Comparison of ENCODE assay signal across 17 mouse cellular contexts in genomic region chr8:117292262-117292661, GRCm38 (mm10). TPM values are rescaled to one million over a fixed set of nuclear protein-coding genes. Genes with fewer than 3 reads are reported as not detected.
DNase-seq lines count a peak whose midpoint lies in the region; ATAC-seq and TF ChIP-seq lines count a peak whose summit lies in the region.
"Had no signal": no experiment of that assay in that cellular context is flagged by ENCODE, and none has a peak within 500 bp of the region (broad histone marks: within the 10 kb centered on the region; RNA-seq: fewer than 3 reads in every experiment).

No protein-coding gene starts in this region.

- peak; percentile 62; the same call in 1 of the 2 replicates for ATAC-seq in hindbrain, embryonic 11.5 days (ENCODE audit: low FRiP score)
- ATAC-seq in hindbrain, embryonic 12.5 days (ENCODE audit: low FRiP score): no peak; the same call in 1 of the 2 replicates
- 0 out of 2 replicates have a peak, but pooled peaks have one; percentile 28 for ATAC-seq in forebrain, embryonic 14.5 days
- ATAC-seq in midbrain, postnatal 0 days (ENCODE audit: low FRiP score): no peak
- no peak for ATAC-seq in heart, embryonic 12.5 days (ENCODE audit: insufficient number of reproducible peaks, low FRiP score)
- ATAC-seq: intestine, embryonic 16.5 days had no signal

- no peak overlapping the region for H3K9ac ChIP-seq in hindbrain, embryonic 11.5 days (ENCODE audit: low read depth, low read length)
- no peak overlapping the region for H3K9ac ChIP-seq in hindbrain, embryonic 12.5 days
- H3K9ac ChIP-seq in forebrain, embryonic 14.5 days (ENCODE audit: low read length): no peak overlapping the region
- no peak overlapping the region for H3K9ac ChIP-seq in midbrain, postnatal 0 days (replicated peaks; ENCODE audit: low read length, poor library complexity, severe bottlenecking)
- no peak overlapping the region for H3K9ac ChIP-seq in heart, embryonic 12.5 days

- DNase-seq in hindbrain, embryonic 11.5 days (ENCODE audit: low spot score): peak; percentile 46
- DNase-seq in brain, adult 2 months (ENCODE audit: low read depth, low spot score): peak; percentile 49
- peak; percentile 61 for DNase-seq in forebrain, embryonic 14.5 days (ENCODE audit: low spot score)
- peak; percentile 38 for DNase-seq in midbrain, postnatal 0 days (ENCODE audit: low spot score)
- DNase-seq in thymus, postnatal 14 days: no peak
- DNase-seq: adrenal gland, postnatal 14 days; cerebellum, adult 8-10 months; heart, postnatal 4 days; left cerebral cortex, postnatal 4 days; lung, adult 18-20 months; retina, postnatal 1 day; right cerebral cortex, postnatal 4 days; thymus, postnatal 4 days had no signal

- H3K36me3 ChIP-seq in hindbrain, embryonic 11.5 days (ENCODE audit: control insufficient read depth, insufficient read depth, low read length): no peaks in the 10 kb centered on the region
- H3K36me3 ChIP-seq in hindbrain, embryonic 12.5 days: no peaks in the 10 kb centered on the region
- no peaks in the 10 kb centered on the region for H3K36me3 ChIP-seq in forebrain, embryonic 14.5 days (ENCODE audit: control insufficient read depth, insufficient read depth, low read length)
- no peaks in the 10 kb centered on the region for H3K36me3 ChIP-seq in midbrain, postnatal 0 days (ENCODE audit: insufficient read depth, low read length)
- no peaks in the 10 kb centered on the region for H3K36me3 ChIP-seq in heart, embryonic 12.5 days

- no peaks in the 10 kb centered on the region for H3K27me3 ChIP-seq in hindbrain, embryonic 11.5 days (ENCODE audit: control insufficient read depth, insufficient read depth, low read length)
- H3K27me3 ChIP-seq in hindbrain, embryonic 12.5 days: no peaks in the 10 kb centered on the region
- H3K27me3 ChIP-seq in forebrain, embryonic 14.5 days (replicated peaks; ENCODE audit: control insufficient read depth, insufficient read depth, low read length): no peaks in the 10 kb centered on the region
- H3K27me3 ChIP-seq in midbrain, postnatal 0 days (ENCODE audit: insufficient read depth, low read length): no peaks in the 10 kb centered on the region
- H3K27me3 ChIP-seq in heart, embryonic 12.5 days (replicated peaks): no peaks in the 10 kb centered on the region

- TF ChIP-seq CTCF in midbrain, postnatal 0 days (IDR thresholded peaks at IDR 0.05): no peak

- H3K4me2 ChIP-seq in hindbrain, embryonic 11.5 days (replicated peaks; ENCODE audit: low read depth, low read length): no peak overlapping the region
- no peak overlapping the region for H3K4me2 ChIP-seq in hindbrain, embryonic 12.5 days (replicated peaks)
- no peak overlapping the region for H3K4me2 ChIP-seq in forebrain, embryonic 14.5 days (ENCODE audit: low read length)
- H3K4me2 ChIP-seq in midbrain, postnatal 0 days (ENCODE audit: low read depth, low read length, poor library complexity, severe bottlenecking): no peak overlapping the region
- H3K4me2 ChIP-seq in heart, embryonic 12.5 days: no peak overlapping the region
- H3K4me2 ChIP-seq: heart, embryonic 11.5 days had no signal

- WGBS in hindbrain, embryonic 11.5 days: 26% methylated on average over 8 of the region's 8 CpGs
- WGBS in hindbrain, embryonic 12.5 days: 31% methylated on average over 8 of the region's 8 CpGs
- WGBS in forebrain, embryonic 14.5 days: 31% methylated on average over 8 of the region's 8 CpGs
- WGBS in midbrain, postnatal 0 days: 27% methylated on average over 8 of the region's 8 CpGs
- WGBS in heart, embryonic 12.5 days: 45% methylated on average over 8 of the region's 8 CpGs

- no peaks in the 10 kb centered on the region for H3K9me3 ChIP-seq in hindbrain, embryonic 11.5 days (ENCODE audit: control insufficient read depth, low read length)
- H3K9me3 ChIP-seq in hindbrain, embryonic 12.5 days (replicated peaks): no peaks in the 10 kb centered on the region
- no peaks in the 10 kb centered on the region for H3K9me3 ChIP-seq in forebrain, embryonic 14.5 days (replicated peaks; ENCODE audit: control insufficient read depth, low read length)
- H3K9me3 ChIP-seq in midbrain, postnatal 0 days (ENCODE audit: low read length): no peaks in the 10 kb centered on the region
- H3K9me3 ChIP-seq in heart, embryonic 12.5 days (replicated peaks): no peaks in the 10 kb centered on the region

- H3K27ac ChIP-seq in hindbrain, embryonic 11.5 days (ENCODE audit: low read depth, low read length): no peak overlapping the region
- H3K27ac ChIP-seq in hindbrain, embryonic 12.5 days: no peak overlapping the region
- no peak overlapping the region for H3K27ac ChIP-seq in forebrain, embryonic 14.5 days (ENCODE audit: low read depth, low read length)
- H3K27ac ChIP-seq in midbrain, postnatal 0 days (ENCODE audit: low read depth, low read length): no peak overlapping the region
- no peak overlapping the region for H3K27ac ChIP-seq in heart, embryonic 12.5 days (ENCODE audit: poor library complexity, severe bottlenecking)

- no peak overlapping the region for H3K4me3 ChIP-seq in hindbrain, embryonic 11.5 days (ENCODE audit: low read depth, low read length)
- no peak overlapping the region for H3K4me3 ChIP-seq in hindbrain, embryonic 12.5 days
- no peak overlapping the region for H3K4me3 ChIP-seq in forebrain, embryonic 14.5 days (ENCODE audit: low read depth, low read length)
- H3K4me3 ChIP-seq in midbrain, postnatal 0 days (ENCODE audit: low read depth, low read length): no peak overlapping the region
- no peak overlapping the region for H3K4me3 ChIP-seq in heart, embryonic 12.5 days

- peaks cover 2% of the 10 kb centered on the region; the same call in 1 of the 2 replicates for H3K4me1 ChIP-seq in hindbrain, embryonic 11.5 days (replicated peaks; ENCODE audit: control insufficient read depth, insufficient read depth, low read length)
- peaks cover 65% of the 10 kb centered on the region for H3K4me1 ChIP-seq in hindbrain, embryonic 12.5 days
- peaks cover 10% of the 10 kb centered on the region for H3K4me1 ChIP-seq in forebrain, embryonic 14.5 days (ENCODE audit: control insufficient read depth, insufficient read depth, low read length)
- peaks cover 25% of the 10 kb centered on the region for H3K4me1 ChIP-seq in midbrain, postnatal 0 days (ENCODE audit: insufficient read depth, low read length)
- peaks cover 49% of the 10 kb centered on the region for H3K4me1 ChIP-seq in heart, embryonic 12.5 days (replicated peaks)

RNA-seq across cellular contexts. Expression of gene Cmip, which starts 35.4 kb away (rescaled TPM):
- 27.0 and 31.9 TPM in 2 replicates for polyA plus RNA-seq in hindbrain, embryonic 11.5 days (2014; fragmentation: Nextera tagmentation; extraction: Ambion mirVana)
- polyA plus RNA-seq in hindbrain, embryonic 12.5 days (2016; fragmentation: Nextera tagmentation; extraction: Ambion mirVana): 64.6 and 67.0 TPM in 2 replicates
- polyA plus RNA-seq in forebrain, embryonic 14.5 days (2014; fragmentation: Nextera tagmentation; extraction: Ambion mirVana): 57.4 and 69.6 TPM in 2 replicates
- 266 and 287 TPM in 2 replicates for total RNA-seq in midbrain, postnatal 0 days (2014; rRNA removed)
- polyA plus RNA-seq in midbrain, postnatal 0 days (2015; fragmentation: Nextera tagmentation; extraction: Ambion mirVana): 197 and 212 TPM in 2 replicates
- 9.7 and 10.5 TPM in 2 replicates for polyA plus RNA-seq in heart, embryonic 12.5 days (2016; fragmentation: Nextera tagmentation; extraction: Ambion mirVana)

Comparison
In these comparisons a context has a peak if more than half of its experiments do, and no peak if none do; other contexts are left out.
1. ATAC-seq: peak in hindbrain, embryonic 11.5 days (single experiment) and forebrain, embryonic 14.5 days (single experiment); none in hindbrain, embryonic 12.5 days (single experiment), midbrain, postnatal 0 days (single experiment) and heart, embryonic 12.5 days (single experiment).